In the genomic region with DNA sequence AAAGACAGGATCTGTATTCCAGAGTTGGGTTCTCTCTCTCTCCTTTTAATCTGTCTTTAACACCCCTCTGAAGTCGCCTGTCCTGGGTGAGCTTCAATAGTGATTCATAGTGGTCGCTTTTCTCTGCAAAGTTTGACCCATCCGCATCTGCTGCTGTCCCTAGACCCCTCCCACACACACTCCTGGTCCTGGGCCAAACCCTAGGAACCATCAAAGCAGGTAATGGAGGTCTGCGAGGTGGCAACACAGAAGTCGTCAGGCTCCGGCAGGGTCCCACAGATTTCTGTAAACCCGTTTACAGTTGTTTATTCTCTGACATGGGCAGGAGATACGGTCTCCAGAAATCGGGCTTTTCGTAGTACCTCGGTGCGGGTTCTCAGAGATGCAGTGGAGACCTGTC, we compare ENCODE assay signal across 9 mouse cellular contexts.
A peak's percentile ranks its signal among the peaks of the same experiment; 100 is the strongest.
DNase-seq lines count a peak whose midpoint lies in the region; ATAC-seq lines count a peak whose summit lies in the region.
"Had no signal": no experiment of that assay in that cellular context is flagged by ENCODE, and none has a peak within 500 bp of the region (broad histone marks: within the 10 kb centered on the region; RNA-seq: fewer than 3 reads in every experiment).

No protein-coding gene starts in this region.

- peak overlapping the region; percentile 39; the same call in 1 of the 2 replicates for H3K4me3 ChIP-seq in heart, embryonic 16.5 days (ENCODE audit: low read length)
- peak overlapping the region; percentile 36 for H3K4me3 ChIP-seq in hindbrain, embryonic 14.5 days (replicated peaks; ENCODE audit: low read length)
- H3K4me3 ChIP-seq in midbrain, embryonic 12.5 days = peak overlapping the region; percentile 36; the same call in 1 of the 2 replicates

- H3K4me1 ChIP-seq in heart, embryonic 16.5 days (ENCODE audit: control insufficient read depth, insufficient read depth, low read length) = peaks cover 8% of the 10 kb centered on the region; the same call in 1 of the 2 replicates
- peaks cover 15% of the 10 kb centered on the region for H3K4me1 ChIP-seq in hindbrain, embryonic 14.5 days (replicated peaks; ENCODE audit: control insufficient read depth, insufficient read depth, low read length)
- H3K4me1 ChIP-seq in midbrain, embryonic 12.5 days = peaks cover 23% of the 10 kb centered on the region

- no peaks in the 10 kb centered on the region for H3K36me3 ChIP-seq in heart, embryonic 16.5 days (ENCODE audit: control insufficient read depth, insufficient read depth)
- H3K36me3 ChIP-seq in hindbrain, embryonic 14.5 days (replicated peaks; ENCODE audit: control insufficient read depth, insufficient read depth) = no peaks in the 10 kb centered on the region
- H3K36me3 ChIP-seq in midbrain, embryonic 12.5 days = no peaks in the 10 kb centered on the region

- no peak for ATAC-seq in heart, embryonic 16.5 days (replicated peaks; ENCODE audit: extremely low read depth, insufficient read depth, low FRiP score)
- ATAC-seq in hindbrain, embryonic 14.5 days (ENCODE audit: low FRiP score) = no peak
- no peak for ATAC-seq in midbrain, embryonic 12.5 days (ENCODE audit: low FRiP score, low read depth)

- H3K4me2 ChIP-seq in heart, embryonic 16.5 days (ENCODE audit: low read depth, low read length) = peak overlapping the region; percentile 71; the same call in 1 of the 2 replicates
- peak overlapping the region; percentile 59 for H3K4me2 ChIP-seq in hindbrain, embryonic 14.5 days (replicated peaks)
- H3K4me2 ChIP-seq in midbrain, embryonic 12.5 days (replicated peaks) = peak overlapping the region; percentile 52

- H3K27ac ChIP-seq in heart, embryonic 16.5 days (ENCODE audit: low read length) = no peak overlapping the region
- H3K27ac ChIP-seq in hindbrain, embryonic 14.5 days = peak overlapping the region; percentile 85
- no peak overlapping the region for H3K27ac ChIP-seq in midbrain, embryonic 12.5 days (replicated peaks)
- H3K27ac ChIP-seq: liver, embryonic 14.5 days had no signal

- H3K27me3 ChIP-seq in heart, embryonic 16.5 days (ENCODE audit: control insufficient read depth, insufficient read depth, low read length) = peaks cover 22% of the 10 kb centered on the region
- no peaks in the 10 kb centered on the region for H3K27me3 ChIP-seq in hindbrain, embryonic 14.5 days (ENCODE audit: control insufficient read depth, insufficient read depth, low read length)
- H3K27me3 ChIP-seq in midbrain, embryonic 12.5 days = peaks cover 15% of the 10 kb centered on the region

- intact Hi-C loops in left cerebral cortex, postnatal 14 days (cut with DNase I) = loop anchor here (10.0 kb wide), 1 partner anchor 240 kb away; no protein-coding TSS in a partner anchor

- no peaks in the 10 kb centered on the region for H3K9me3 ChIP-seq in heart, embryonic 16.5 days (replicated peaks; ENCODE audit: control insufficient read depth, low read length)
- H3K9me3 ChIP-seq in hindbrain, embryonic 14.5 days (ENCODE audit: control insufficient read depth, low read length) = no peaks in the 10 kb centered on the region
- no peaks in the 10 kb centered on the region for H3K9me3 ChIP-seq in midbrain, embryonic 12.5 days

- DNase-seq in heart, adult 11 months = no peak
- DNase-seq in ZHBTc4 (ENCODE audit: low read depth, low spot score) = peak; percentile 33
- DNase-seq in hindbrain, embryonic 14.5 days (ENCODE audit: low spot score) = no peak
- no peak for DNase-seq in right cerebral cortex, postnatal 36 days (ENCODE audit: low spot score in 2 of 2)
- no peak for DNase-seq in gastrocnemius, postnatal 4 days (ENCODE audit: low spot score in 2 of 2)
- no peak for DNase-seq in left cerebral cortex, postnatal 14 days (ENCODE audit: low spot score in 2 of 2)

- no peak overlapping the region; the same call in 1 of the 2 replicates for H3K9ac ChIP-seq in heart, embryonic 16.5 days (ENCODE audit: low read length)
- H3K9ac ChIP-seq in hindbrain, embryonic 14.5 days = peak overlapping the region; percentile 63
- H3K9ac ChIP-seq in midbrain, embryonic 12.5 days (replicated peaks) = peak overlapping the region; percentile 49; the same call in 1 of the 2 replicates
- H3K9ac ChIP-seq: liver, embryonic 14.5 days had no signal

- WGBS in heart, embryonic 16.5 days = 43% methylated on average over 12 of the region's 12 CpGs
- 48% methylated on average over 12 of the region's 12 CpGs for WGBS in hindbrain, embryonic 14.5 days
- WGBS in midbrain, embryonic 12.5 days = 47% methylated on average over 12 of the region's 12 CpGs
